16 mouse cellular contexts compared by ENCODE assay signal in the genomic region with DNA sequence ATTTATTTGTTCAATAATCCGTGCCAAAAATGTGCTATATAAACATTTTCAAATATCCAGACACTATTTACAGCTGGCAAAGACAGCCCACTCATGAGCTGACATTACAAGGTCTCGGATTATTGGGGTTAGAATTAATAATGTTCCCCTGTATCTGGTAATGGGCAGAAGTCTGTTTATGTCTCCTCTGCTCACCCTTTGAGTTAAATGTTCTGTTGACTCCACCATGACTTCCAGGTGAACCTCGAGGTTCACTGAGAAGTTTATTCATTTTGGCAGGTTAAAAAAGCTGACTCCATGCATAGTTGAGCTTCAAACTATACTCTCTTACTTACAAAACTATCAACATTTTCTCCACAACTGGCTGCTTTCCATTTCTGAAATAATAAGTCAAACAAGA.
"Had no signal": no experiment of that assay in that cellular context is flagged by ENCODE, and none has a peak within 500 bp of the region (broad histone marks: within the 10 kb centered on the region; RNA-seq: fewer than 3 reads in every experiment).

No protein-coding gene starts in this region.

- H3K9me3 ChIP-seq: hindbrain, embryonic 12.5 days; limb, embryonic 12.5 days; midbrain, embryonic 12.5 days; neural tube, embryonic 13.5 days had no signal

- DNase-seq: kidney, adult 9 months; lung, adult 18-20 months; lung, postnatal 14 days; retina, postnatal 1 day; right cerebral cortex, postnatal 14 days; thymus, adult 2 months; thymus, postnatal 25 days had no signal

- H3K4me3 ChIP-seq: hindbrain, embryonic 12.5 days; left cerebral cortex, adult 2 months; limb, embryonic 12.5 days; midbrain, embryonic 12.5 days; neural tube, embryonic 13.5 days had no signal

- H3K4me1 ChIP-seq: hindbrain, embryonic 12.5 days; limb, embryonic 12.5 days; midbrain, embryonic 12.5 days; neural tube, embryonic 13.5 days had no signal

- H3K36me3 ChIP-seq: hindbrain, embryonic 12.5 days; limb, embryonic 12.5 days; midbrain, embryonic 12.5 days; neural tube, embryonic 13.5 days had no signal

- H3K27ac ChIP-seq: hindbrain, embryonic 12.5 days; left cerebral cortex, adult 2 months; limb, embryonic 12.5 days; liver, embryonic 14.5 days; midbrain, embryonic 12.5 days; neural tube, embryonic 13.5 days had no signal

- H3K4me2 ChIP-seq: hindbrain, embryonic 12.5 days; limb, embryonic 12.5 days; midbrain, embryonic 12.5 days; neural tube, embryonic 13.5 days had no signal

- H3K27me3 ChIP-seq: hindbrain, embryonic 12.5 days; limb, embryonic 12.5 days; midbrain, embryonic 12.5 days; neural tube, embryonic 13.5 days had no signal

- ATAC-seq: hindbrain, embryonic 16.5 days; inflammation-experienced regulatory T-cells, adult 6 months; midbrain, embryonic 16.5 days had no signal

- H3K9ac ChIP-seq: hindbrain, embryonic 12.5 days; limb, embryonic 12.5 days; liver, embryonic 14.5 days; midbrain, embryonic 12.5 days; neural tube, embryonic 13.5 days had no signal
